Mouse (Mus musculus): Measurements from ENCODE around the gene Srsf1. TPM values are rescaled to one million over a fixed set of nuclear protein-coding genes. Genes with fewer than 3 reads are reported as not detected.

Srsf1 gene
- 500 and 537 TPM in 2 replicates for polyA plus RNA-seq (2014; fragmentation: Nextera tagmentation; extraction: Ambion mirVana)

DNA sequence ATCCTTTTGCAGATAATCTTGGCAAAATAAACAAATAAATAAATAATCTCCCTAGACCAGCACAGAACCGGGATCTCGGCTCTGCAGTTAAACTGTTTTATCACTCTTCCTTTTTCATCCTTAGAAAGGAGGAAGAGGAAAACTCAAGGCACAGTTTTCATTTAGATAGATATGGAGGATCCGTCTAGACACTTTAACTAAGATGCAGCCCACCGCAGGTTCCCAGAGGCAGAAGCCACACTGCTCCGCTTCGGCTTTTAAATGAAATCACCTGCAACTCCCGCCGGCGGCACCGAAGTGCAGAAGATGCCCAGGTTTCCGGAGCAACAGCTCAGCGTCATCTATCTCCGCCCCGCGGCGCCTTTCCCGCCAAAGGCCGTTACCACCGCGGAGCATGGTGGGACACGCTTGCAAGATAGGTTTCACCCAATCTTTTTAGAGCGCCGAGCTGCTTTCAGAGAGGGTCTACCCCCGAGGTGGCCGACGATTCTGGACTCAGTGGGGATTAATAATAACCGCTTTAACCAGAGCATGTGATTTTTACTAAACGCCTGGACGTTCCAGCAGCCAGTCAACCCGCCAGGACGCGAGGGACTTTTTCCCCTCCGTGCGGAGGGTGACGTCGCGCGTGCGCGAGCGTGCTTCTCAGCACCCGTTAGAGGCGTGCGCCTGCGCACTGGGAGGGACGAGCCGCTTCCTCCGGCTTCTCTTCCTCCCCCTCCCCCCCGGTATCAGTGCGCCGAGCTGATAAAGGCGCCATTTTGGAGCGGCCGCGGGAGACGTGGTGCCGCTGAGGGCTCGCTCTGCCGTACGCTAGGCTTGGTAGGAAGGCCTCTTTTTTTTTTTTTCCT lies at the start of gene Srsf1:
Srsf1 (plus strand) TSS at position 430 of the 851 bp plus-strand sequence.
- peak within 1 kb of the TSS; percentile 99 for H3K27ac ChIP-seq (replicated peaks; ENCODE audit: low read depth, low read length)
- ATAC-seq (ENCODE audit: insufficient number of reproducible peaks, low FRiP score, low TSS enrichment, low read depth) (peak; percentile 89), DNase-seq (ENCODE audit: low spot score) (peak; percentile 98)
- H3K4me1 ChIP-seq (ENCODE audit: control insufficient read depth, insufficient read depth, low read length), result peaks cover 12% of the 10 kb centered on the region
- H3K4me3 ChIP-seq (ENCODE audit: low read depth, low read length), result peak within 1 kb of the TSS; percentile 100
- WGBS, result under 1% methylated on average over 60 of the region's 60 CpGs
- H3K36me3 ChIP-seq (ENCODE audit: control insufficient read depth, insufficient read depth, low read length), result peaks cover 7% of the 10 kb centered on the region; the same call in 1 of the 2 replicates
- no peaks in the 10 kb centered on the region for H3K27me3 ChIP-seq (ENCODE audit: control insufficient read depth, insufficient read depth, low read length)
- H3K4me2 ChIP-seq (ENCODE audit: low read depth, severe bottlenecking), result peak within 1 kb of the TSS; percentile 61
- H3K9ac ChIP-seq (ENCODE audit: low read length), result peak within 1 kb of the TSS; percentile 98
- H3K9me3 ChIP-seq (ENCODE audit: control insufficient read depth, low read length), result no peaks in the 10 kb centered on the region

DNA sequence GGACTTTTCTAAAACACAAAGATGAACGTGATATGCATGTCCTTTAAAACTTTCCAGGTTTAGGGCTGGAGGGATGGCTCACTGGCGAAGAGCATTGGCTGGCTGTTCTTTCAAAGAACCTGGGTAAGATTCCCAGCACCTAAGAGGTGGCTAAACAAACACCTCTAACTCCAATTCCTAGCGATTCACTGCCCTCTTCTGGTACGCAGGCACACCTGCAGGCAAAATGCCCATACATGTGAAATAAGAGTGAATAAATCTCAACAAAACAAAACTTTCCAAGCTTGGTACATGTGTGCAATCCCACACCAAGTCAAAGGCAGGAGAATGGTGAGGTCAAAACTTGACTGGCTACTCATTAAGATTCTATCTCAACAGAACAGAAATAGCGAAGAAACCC lies 47.4 kb upstream of the Srsf1 start:
- H3K4me3 ChIP-seq (ENCODE audit: low read depth, low read length), result no peak overlapping the region
- H3K27me3 ChIP-seq (ENCODE audit: control insufficient read depth, insufficient read depth, low read length), result no peaks in the 10 kb centered on the region
- no peak overlapping the region for H3K4me2 ChIP-seq (ENCODE audit: low read depth, severe bottlenecking)
- H3K9ac ChIP-seq (ENCODE audit: low read length), result no peak overlapping the region
- DNase-seq (ENCODE audit: low spot score) (no peak), ATAC-seq (ENCODE audit: insufficient number of reproducible peaks, low FRiP score, low TSS enrichment, low read depth) (no peak)
- WGBS, result 91% methylated on average over 5 of the region's 5 CpGs
- no peaks in the 10 kb centered on the region for H3K36me3 ChIP-seq (ENCODE audit: control insufficient read depth, insufficient read depth, low read length)
- no peaks in the 10 kb centered on the region for H3K9me3 ChIP-seq (ENCODE audit: control insufficient read depth, low read length)
- H3K27ac ChIP-seq (replicated peaks; ENCODE audit: low read depth, low read length), result no peak overlapping the region
- H3K4me1 ChIP-seq (ENCODE audit: control insufficient read depth, insufficient read depth, low read length), result no peaks in the 10 kb centered on the region

DNA sequence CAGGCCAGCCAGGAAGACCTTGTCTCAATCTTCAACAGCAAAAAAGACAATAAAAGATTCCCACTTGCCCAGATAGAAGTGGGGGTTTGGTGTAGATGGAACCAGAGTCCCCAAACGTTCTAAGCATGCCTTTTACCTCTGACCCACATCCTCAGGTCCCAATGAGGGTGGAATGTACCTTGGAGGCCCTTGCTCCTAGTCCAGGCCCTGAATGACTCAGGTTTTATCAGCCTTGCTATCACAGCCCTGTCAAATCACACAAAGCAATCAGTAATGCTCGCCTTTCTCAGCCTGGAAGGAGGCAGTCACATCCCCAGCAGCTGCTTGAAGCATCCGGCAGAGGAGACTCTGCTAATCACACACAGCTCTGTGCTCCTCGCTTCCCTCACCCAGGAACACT lies 44.4 kb upstream of the Srsf1 start:
- Histone ChIP-seq H3K27me3 (ENCODE audit: control insufficient read depth, insufficient read depth, low read length) (no peaks in the 10 kb centered on the region), H3K4me3 (ENCODE audit: low read depth, low read length) (no peak overlapping the region), H3K36me3 (ENCODE audit: control insufficient read depth, insufficient read depth, low read length) (no peaks in the 10 kb centered on the region), H3K27ac (replicated peaks; ENCODE audit: low read depth, low read length) (no peak overlapping the region), H3K9me3 (ENCODE audit: control insufficient read depth, low read length) (no peaks in the 10 kb centered on the region), H3K9ac (ENCODE audit: low read length) (no peak overlapping the region), H3K4me2 (ENCODE audit: low read depth, severe bottlenecking) (no peak overlapping the region), H3K4me1 (ENCODE audit: control insufficient read depth, insufficient read depth, low read length) (no peaks in the 10 kb centered on the region)
- no peak for ATAC-seq (ENCODE audit: insufficient number of reproducible peaks, low FRiP score, low TSS enrichment, low read depth)
- 67% methylated on average over 4 of the region's 4 CpGs for WGBS
- no peak for DNase-seq (ENCODE audit: low spot score)

DNA sequence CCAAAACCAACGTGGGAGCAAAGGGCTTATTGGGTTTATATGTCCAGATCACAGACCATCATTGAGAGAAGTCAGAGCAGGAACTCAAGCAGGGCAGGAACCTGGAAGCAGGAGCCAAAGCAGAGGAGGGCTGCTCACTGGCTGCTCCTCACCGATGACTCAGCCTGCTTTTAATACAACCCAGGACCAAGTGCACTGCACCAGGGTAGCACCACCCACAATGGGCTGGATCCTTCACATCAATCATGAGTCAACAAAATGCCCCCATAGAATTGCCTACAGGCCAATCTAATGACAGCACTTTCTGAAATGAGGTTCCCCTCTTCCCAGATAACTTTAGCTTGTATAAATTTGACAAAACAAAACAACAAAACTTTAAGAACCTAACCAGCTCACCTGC lies 43.0 kb upstream of the Srsf1 start:
- DNase-seq (ENCODE audit: low spot score) (no peak), ATAC-seq (ENCODE audit: insufficient number of reproducible peaks, low FRiP score, low TSS enrichment, low read depth) (no peak)
- H3K36me3 ChIP-seq (ENCODE audit: control insufficient read depth, insufficient read depth, low read length), result no peaks in the 10 kb centered on the region
- no peaks in the 10 kb centered on the region for H3K27me3 ChIP-seq (ENCODE audit: control insufficient read depth, insufficient read depth, low read length)
- H3K4me1 ChIP-seq (ENCODE audit: control insufficient read depth, insufficient read depth, low read length), result no peaks in the 10 kb centered on the region
- no peak overlapping the region for H3K4me2 ChIP-seq (ENCODE audit: low read depth, severe bottlenecking)
- WGBS, result 50% methylated on average over 2 of the region's 2 CpGs
- H3K4me3 ChIP-seq (ENCODE audit: low read depth, low read length), result no peak overlapping the region
- H3K9me3 ChIP-seq (ENCODE audit: control insufficient read depth, low read length), result no peaks in the 10 kb centered on the region
- no peak overlapping the region for H3K27ac ChIP-seq (replicated peaks; ENCODE audit: low read depth, low read length)
- H3K9ac ChIP-seq (ENCODE audit: low read length), result no peak overlapping the region

DNA sequence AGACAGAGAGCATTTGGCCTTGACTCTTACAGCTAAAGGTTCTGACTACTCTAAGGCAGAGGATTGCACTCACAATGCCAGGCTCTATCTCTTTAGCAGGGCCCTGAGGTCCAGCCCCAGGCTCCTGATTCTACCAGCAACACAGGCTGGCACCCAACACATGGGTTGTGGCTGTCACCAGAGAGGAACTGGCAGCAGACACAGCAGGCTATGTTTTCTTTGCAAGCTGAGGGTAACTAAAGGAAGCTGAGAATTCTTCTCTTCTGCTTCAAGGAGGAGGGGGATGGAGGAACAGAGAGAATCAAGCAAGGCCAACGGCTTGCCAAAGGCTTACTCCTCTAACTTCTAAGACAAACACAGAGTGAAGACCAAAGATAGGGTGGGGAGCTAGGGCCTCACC lies 38.5 kb upstream of the Srsf1 start:
- no peak overlapping the region for H3K27ac ChIP-seq (replicated peaks; ENCODE audit: low read depth, low read length)
- ATAC-seq (ENCODE audit: insufficient number of reproducible peaks, low FRiP score, low TSS enrichment, low read depth) (no peak), DNase-seq (ENCODE audit: low spot score) (no peak)
- H3K9ac ChIP-seq (ENCODE audit: low read length), result no peak overlapping the region
- H3K4me3 ChIP-seq (ENCODE audit: low read depth, low read length), result no peak overlapping the region
- H3K4me1 ChIP-seq (ENCODE audit: control insufficient read depth, insufficient read depth, low read length), result no peaks in the 10 kb centered on the region
- WGBS, result 43% methylated on average over 1 of the region's 1 CpGs
- no peaks in the 10 kb centered on the region for H3K36me3 ChIP-seq (ENCODE audit: control insufficient read depth, insufficient read depth, low read length)
- no peak overlapping the region for H3K4me2 ChIP-seq (ENCODE audit: low read depth, severe bottlenecking)
- 0 out of 2 replicates have a peak, but pooled peaks cover 2% of the 10 kb centered on the region for H3K27me3 ChIP-seq (ENCODE audit: control insufficient read depth, insufficient read depth, low read length)
- no peaks in the 10 kb centered on the region for H3K9me3 ChIP-seq (ENCODE audit: control insufficient read depth, low read length)

DNA sequence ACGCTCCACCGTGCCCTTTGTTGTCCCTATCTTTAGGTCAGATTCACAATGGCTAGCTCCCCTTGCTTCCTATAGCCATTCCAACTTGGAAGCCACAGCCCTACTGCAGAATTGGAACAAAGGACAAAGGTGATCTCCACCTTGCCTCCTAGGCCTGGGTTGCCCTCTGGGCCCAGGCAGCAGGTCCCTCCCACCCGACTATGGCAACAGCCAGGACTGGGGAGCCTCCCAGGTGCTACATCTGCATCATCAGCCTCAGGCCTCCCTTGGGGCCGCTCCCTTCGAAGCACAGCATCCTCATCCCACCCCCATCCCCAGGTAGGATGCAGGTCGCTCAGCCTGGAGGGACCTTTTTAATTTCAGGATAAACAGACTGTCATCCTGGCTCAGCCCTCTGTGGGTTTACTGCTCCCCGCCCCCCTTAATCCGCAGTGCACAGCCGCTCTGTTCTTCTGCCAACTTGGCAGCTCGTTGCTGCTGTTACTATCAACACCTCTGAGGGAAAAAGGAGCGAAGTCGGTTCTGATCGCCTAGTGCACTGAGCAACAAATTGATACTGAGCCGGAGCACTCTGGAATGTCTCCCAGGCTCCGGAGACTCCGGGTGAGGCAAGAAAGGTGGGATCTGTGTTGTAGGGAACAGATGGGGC lies 37.5 kb upstream of the Srsf1 start:
- Histone ChIP-seq H3K36me3 (ENCODE audit: control insufficient read depth, insufficient read depth, low read length) (no peaks in the 10 kb centered on the region), H3K27me3 (ENCODE audit: control insufficient read depth, insufficient read depth, low read length) (0 out of 2 replicates have a peak, but pooled peaks cover 2% of the 10 kb centered on the region), H3K4me2 (ENCODE audit: low read depth, severe bottlenecking) (no peak overlapping the region), H3K4me1 (ENCODE audit: control insufficient read depth, insufficient read depth, low read length) (no peaks in the 10 kb centered on the region), H3K4me3 (ENCODE audit: low read depth, low read length) (no peak overlapping the region), H3K27ac (replicated peaks; ENCODE audit: low read depth, low read length) (no peak overlapping the region), H3K9ac (ENCODE audit: low read length) (0 out of 2 replicates have a peak overlapping the region, but pooled peaks have one; percentile 27), H3K9me3 (ENCODE audit: control insufficient read depth, low read length) (no peaks in the 10 kb centered on the region)
- 18% methylated on average over 16 of the region's 16 CpGs for WGBS
- DNase-seq (ENCODE audit: low spot score) (peak; percentile 24), ATAC-seq (ENCODE audit: insufficient number of reproducible peaks, low FRiP score, low TSS enrichment, low read depth) (no peak)

DNA sequence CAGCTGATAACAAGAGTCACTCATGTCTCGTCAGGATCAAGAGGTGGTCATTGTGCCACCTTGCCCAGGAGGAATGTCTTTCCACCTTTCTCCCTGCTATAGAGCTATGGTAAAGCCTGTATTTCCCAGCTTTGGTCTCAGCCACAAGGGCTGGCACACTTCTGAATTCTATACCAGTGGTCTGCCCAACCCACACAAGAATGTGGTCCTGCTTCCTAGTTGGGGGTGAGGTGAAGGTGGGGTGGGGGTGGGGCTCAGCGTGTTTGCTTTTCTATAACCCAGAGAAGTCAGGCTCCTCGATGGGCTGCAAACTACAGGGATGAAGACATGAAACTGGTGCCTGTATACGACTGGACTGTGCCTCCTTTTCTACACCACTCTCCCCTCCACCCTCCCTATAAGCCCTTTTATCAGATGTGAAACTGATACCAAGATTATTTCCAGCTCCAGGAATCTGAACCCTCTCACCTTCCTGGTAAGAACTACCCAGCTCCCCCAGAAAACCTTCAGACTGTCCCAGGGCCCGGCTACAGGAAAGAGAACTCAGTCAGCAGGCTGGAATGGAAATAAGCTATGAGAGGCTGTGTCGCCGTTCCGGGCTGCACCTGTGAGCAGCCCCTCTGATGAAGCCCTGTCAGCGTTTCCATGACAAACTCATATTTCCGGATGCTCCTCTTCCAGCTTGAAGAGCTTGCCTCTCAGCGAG lies 35.8 kb upstream of the Srsf1 start:
- WGBS, result 81% methylated on average over 11 of the region's 11 CpGs
- H3K27me3 ChIP-seq (ENCODE audit: control insufficient read depth, insufficient read depth, low read length), result 0 out of 2 replicates have a peak, but pooled peaks cover 2% of the 10 kb centered on the region
- H3K4me3 ChIP-seq (ENCODE audit: low read depth, low read length), result no peak overlapping the region
- no peak overlapping the region for H3K9ac ChIP-seq (ENCODE audit: low read length)
- no peak overlapping the region for H3K4me2 ChIP-seq (ENCODE audit: low read depth, severe bottlenecking)
- ATAC-seq (ENCODE audit: insufficient number of reproducible peaks, low FRiP score, low TSS enrichment, low read depth) (no peak), DNase-seq (ENCODE audit: low spot score) (no peak)
- H3K27ac ChIP-seq (replicated peaks; ENCODE audit: low read depth, low read length), result no peak overlapping the region
- H3K4me1 ChIP-seq (ENCODE audit: control insufficient read depth, insufficient read depth, low read length), result no peaks in the 10 kb centered on the region
- H3K36me3 ChIP-seq (ENCODE audit: control insufficient read depth, insufficient read depth, low read length), result no peaks in the 10 kb centered on the region
- no peaks in the 10 kb centered on the region for H3K9me3 ChIP-seq (ENCODE audit: control insufficient read depth, low read length)

DNA sequence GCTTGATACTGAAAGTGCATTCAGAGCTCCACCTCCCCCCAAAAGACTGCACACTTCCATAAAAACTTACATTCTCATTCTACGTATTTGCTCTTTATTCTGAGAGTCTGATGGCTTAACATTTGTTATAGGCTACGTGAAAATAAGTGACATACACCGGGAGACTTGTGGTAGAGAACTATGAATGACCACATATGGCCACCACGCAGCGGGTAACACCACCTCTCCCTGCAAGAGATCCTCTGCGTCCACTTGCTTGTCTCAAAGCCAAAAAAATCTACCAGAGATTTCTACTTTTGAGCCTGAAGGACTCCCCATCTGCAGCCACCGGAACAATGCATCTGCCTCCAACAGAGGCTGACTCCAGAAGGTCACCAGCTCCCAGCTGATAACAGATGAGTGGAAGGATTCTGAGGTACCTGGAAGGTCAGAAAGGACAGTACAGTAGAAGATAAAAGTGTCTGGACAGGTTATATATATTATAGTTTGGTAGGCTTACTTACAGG lies 35.2 kb upstream of the Srsf1 start:
- ATAC-seq (ENCODE audit: insufficient number of reproducible peaks, low FRiP score, low TSS enrichment, low read depth) (no peak), DNase-seq (ENCODE audit: low spot score) (no peak)
- 88% methylated on average over 7 of the region's 7 CpGs for WGBS
- no peaks in the 10 kb centered on the region for H3K9me3 ChIP-seq (ENCODE audit: control insufficient read depth, low read length)
- 0 out of 2 replicates have a peak, but pooled peaks cover 2% of the 10 kb centered on the region for H3K27me3 ChIP-seq (ENCODE audit: control insufficient read depth, insufficient read depth, low read length)
- H3K36me3 ChIP-seq (ENCODE audit: control insufficient read depth, insufficient read depth, low read length), result no peaks in the 10 kb centered on the region
- no peak overlapping the region for H3K27ac ChIP-seq (replicated peaks; ENCODE audit: low read depth, low read length)
- no peak overlapping the region for H3K4me3 ChIP-seq (ENCODE audit: low read depth, low read length)
- no peak overlapping the region for H3K4me2 ChIP-seq (ENCODE audit: low read depth, severe bottlenecking)
- H3K4me1 ChIP-seq (ENCODE audit: control insufficient read depth, insufficient read depth, low read length), result no peaks in the 10 kb centered on the region
- H3K9ac ChIP-seq (ENCODE audit: low read length), result no peak overlapping the region

All from limb, embryonic 11.5 days (tissue).